Mouse (Mus musculus) CH12.LX (cell line): Measurements from ENCODE around the gene Olfr286. TPM values are rescaled to one million over a fixed set of nuclear protein-coding genes. Genes with fewer than 3 reads are reported as not detected.

ENCODE experiments used
- DNase-seq: peaks from one replicate; pipeline ENCODE4 v3.0.0-alpha.2; 2013; ENCODE audit errors: extremely low read depth
- H3K27ac ChIP-seq: 2 replicates; pipeline ENCODE4 v1.5.1; 2012; ENCODE audit warnings: low read depth, mild to moderate bottlenecking, control low read depth, moderate library complexity; ENCODE audit not compliant: insufficient read depth
- H3K27me3 ChIP-seq: replicated peaks from 2 replicates; pipeline ENCODE3; 2012; ENCODE audit warnings: inconsistent platforms
- H3K36me3 ChIP-seq, 2 experiments: replicated peaks in 1 of 2; 2 replicates each; pipeline versions ENCODE3 to v1.6.1; 2012; ENCODE audit warnings: inconsistent platforms in 1 of 2, low read length in 1 of 2, mild to moderate bottlenecking in 1 of 2, mixed read lengths in 1 of 2, moderate library complexity in 1 of 2; ENCODE audit not compliant: control insufficient read depth in 1 of 2, insufficient read depth in 1 of 2
- H3K4me1 ChIP-seq, 2 experiments: 2 replicates each; pipeline ENCODE4 v1.6.1; 2012; ENCODE audit warnings: inconsistent platforms in 1 of 2, moderate library complexity in 1 of 2; ENCODE audit not compliant: insufficient read depth in 2 of 2, control insufficient read depth in 1 of 2
- H3K4me2 ChIP-seq: 2 replicates; pipeline ENCODE4 v1.6.1; 2012; ENCODE audit warnings: low read depth, mild to moderate bottlenecking, control low read depth; ENCODE audit not compliant: poor library complexity, insufficient read depth, severe bottlenecking
- H3K4me3 ChIP-seq, 3 experiments: fragments of 150-350 bp in 1 of 3; sonication (generic) in 1 of 3; replicated peaks in 1 of 3; 2 replicates each; pipeline versions ENCODE3 to v1.5.1; 2011 to 2012; ENCODE audit warnings: low read depth in 2 of 3, low read length in 2 of 3, mild to moderate bottlenecking in 2 of 3, moderate library complexity in 2 of 3, control low read depth in 1 of 3, improper control_type of control experiment in 1 of 3, inconsistent platforms in 1 of 3, mixed read lengths in 1 of 3; ENCODE audit not compliant: poor library complexity in 1 of 3
- H3K79me2 ChIP-seq: replicated peaks from 2 replicates; pipeline ENCODE4 v1.6.1; 2012; ENCODE audit warnings: mild to moderate bottlenecking, moderate library complexity; ENCODE audit not compliant: control insufficient read depth, poor library complexity, insufficient read depth, severe bottlenecking; ENCODE audit errors: extremely low read depth
- H3K9ac ChIP-seq: 2 replicates; pipeline ENCODE4 v1.6.1; 2012; ENCODE audit warnings: low read depth, mild to moderate bottlenecking, control low read depth, moderate library complexity; ENCODE audit not compliant: insufficient read depth
- H3K9me3 ChIP-seq: replicated peaks from 2 replicates; pipeline ENCODE3; 2012; ENCODE audit warnings: low read length, inconsistent platforms, mixed read lengths
- BHLHE40 ChIP-seq: IDR thresholded peaks from 2 replicates; pipeline ENCODE4 v1.6.1; 2011; ENCODE audit warnings: mild to moderate bottlenecking, low read depth, low read length, improper control_type of control experiment
- CHD1 ChIP-seq: IDR thresholded peaks from 2 replicates; pipeline ENCODE4 v1.6.1; 2012; ENCODE audit warnings: low read depth, low read length, improper control_type of control experiment, inconsistent platforms
- CHD2 ChIP-seq: IDR thresholded peaks from 2 replicates; pipeline ENCODE4 v1.6.1; 2011; ENCODE audit warnings: low read length, improper control_type of control experiment
- CTCF ChIP-seq, 2 experiments: IDR thresholded peaks in 1 of 2; conservative IDR thresholded peaks in 1 of 2; 2 replicates each; pipeline ENCODE4 v1.5.1; 2011 to 2012; ENCODE audit warnings: low read depth in 2 of 2, low read length in 2 of 2, improper control_type of control experiment in 1 of 2, inconsistent platforms in 1 of 2, mild to moderate bottlenecking in 1 of 2, moderate library complexity in 1 of 2
- E2F4 ChIP-seq: IDR thresholded peaks from 2 replicates; pipeline ENCODE4 v1.6.1; 2011; ENCODE audit warnings: low read depth, low read length, improper control_type of control experiment; ENCODE audit not compliant: insufficient replicate concordance
- EP300 ChIP-seq: IDR thresholded peaks from 2 replicates; pipeline ENCODE4 v1.6.1; 2011; ENCODE audit warnings: low read length, improper control_type of control experiment
- HCFC1 ChIP-seq: IDR thresholded peaks from 2 replicates; pipeline ENCODE4 v1.6.1; 2012; ENCODE audit warnings: low read depth, mild to moderate bottlenecking, inconsistent platforms, low read length, improper control_type of control experiment
- IRF4 ChIP-seq: IDR thresholded peaks from 2 replicates; pipeline ENCODE4 v1.6.1; 2014; ENCODE audit warnings: low read depth, mild to moderate bottlenecking, inconsistent platforms, low read length, improper control_type of control experiment
- KAT2A ChIP-seq: IDR thresholded peaks from 2 replicates; pipeline ENCODE4 v1.6.1; 2012; ENCODE audit warnings: low read length, improper control_type of control experiment, inconsistent platforms; ENCODE audit not compliant: insufficient replicate concordance
- MAFK ChIP-seq: IDR thresholded peaks from 2 replicates; pipeline ENCODE4 v1.6.1; 2011; ENCODE audit warnings: low read length, improper control_type of control experiment; ENCODE audit not compliant: insufficient replicate concordance
- MAZ ChIP-seq: IDR thresholded peaks from 2 replicates; pipeline ENCODE4 v1.6.1; 2012; ENCODE audit warnings: low read depth, mild to moderate bottlenecking, inconsistent platforms, low read length, improper control_type of control experiment, moderate library complexity
- MEF2A ChIP-seq: IDR thresholded peaks from 2 replicates; pipeline ENCODE4 v1.6.1; 2014; ENCODE audit warnings: low read depth, mild to moderate bottlenecking, inconsistent platforms, low read length, improper control_type of control experiment, borderline replicate concordance
- MYC ChIP-seq: IDR thresholded peaks from 2 replicates; pipeline ENCODE4 v1.6.1; 2011; ENCODE audit warnings: low read depth, mild to moderate bottlenecking, improper control_type of control experiment, low read length
- NRF1 ChIP-seq: IDR thresholded peaks from 2 replicates; pipeline ENCODE4 v1.6.1; 2014; ENCODE audit warnings: low read depth, mild to moderate bottlenecking, inconsistent platforms, low read length, improper control_type of control experiment, moderate library complexity
- RAD21 ChIP-seq: IDR thresholded peaks from 2 replicates; pipeline ENCODE4 v1.6.1; 2011; ENCODE audit warnings: low read depth, mild to moderate bottlenecking, low read length, improper control_type of control experiment, moderate library complexity
- SIN3A ChIP-seq: IDR thresholded peaks from 2 replicates; pipeline ENCODE4 v1.6.1; 2012; ENCODE audit warnings: low read length, improper control_type of control experiment, inconsistent platforms
- SMC3 ChIP-seq: IDR thresholded peaks from 2 replicates; pipeline ENCODE4 v1.6.1; 2011; ENCODE audit warnings: low read depth, low read length, improper control_type of control experiment
- UBTF ChIP-seq: IDR thresholded peaks from 2 replicates; pipeline ENCODE4 v1.6.1; 2012; ENCODE audit warnings: low read depth, mild to moderate bottlenecking, inconsistent platforms, low read length, improper control_type of control experiment, moderate library complexity
- USF2 ChIP-seq: conservative IDR thresholded peaks from 2 replicates; pipeline ENCODE4 v1.6.1; 2011; ENCODE audit warnings: low read depth, low read length, improper control_type of control experiment
- dilution Hi-C: fragments of 300-500 bp; cut with MboI; formaldehyde crosslinking; loops from 2 replicates; pipeline ENCODE4 v1.14.3; 2020; ENCODE audit warnings: low sequenced_read_pairs; ENCODE audit not compliant: extremely low pct_unique_long_range_greater_than_20kb, extremely low pct_ligation_motif_present
- in situ Hi-C: fragments of 300-500 bp; cut with MboI; formaldehyde crosslinking; loops from 3 replicates; pipeline ENCODE4 v1.14.3; 2019; ENCODE audit warnings: low sequenced_read_pairs, low pct_ligation_motif_present, low pct_unique_long_range_greater_than_20kb, mixed read lengths
- polyA plus RNA-seq: library from polyadenylated mRNA; unstranded; fragments of >175 nt; gene quantifications from 2 replicates; pipeline ENCODE4 v1.2.1, GENCODE M21; 2012; ENCODE audit warnings: low read depth; ENCODE audit not compliant: insufficient read length
- total RNA-seq, 2 experiments: library from RNA; depleted of rRNA; stranded (reverse); fragments of 300-350 nt in 1 of 2; fragments of >200 nt in 1 of 2; gene quantifications; 2 replicates each; pipeline ENCODE4 v1.2.3; 2012 to 2014

Gene Olfr286
- total and polyA plus RNA-seq, 3 experiments, result not detected

- Histone ChIP-seq H3K36me3 (no peaks in the 10 kb centered on the region), H3K9me3 (no peaks in the 10 kb centered on the region), H3K79me2 (no peaks in the 10 kb centered on the region), H3K27ac (no peak overlapping the region), H3K9ac (peak overlapping the region; percentile 4; the same call in 1 of the 2 replicates), H3K4me1 (peaks cover 0 to 19% of the 10 kb centered on the region in 2 experiments; a peak in 2 of 4 replicates), H3K4me3 (peak overlapping the region; percentile 58 to 59 (median 59)), H3K4me2 (peak overlapping the region; percentile 88), H3K27me3 (peaks cover 88% of the 10 kb centered on the region)
- DNase-seq, result no peak
- TF ChIP-seq MYC, result no peak
- TF ChIP-seq SIN3A, result no peak
- TF ChIP-seq E2F4, result no peak
- TF ChIP-seq RAD21, result no peak
- TF ChIP-seq USF2, result no peak
- TF ChIP-seq MAFK, result no peak
- no peak for TF ChIP-seq MAZ
- no peak for TF ChIP-seq CHD1
- no peak for TF ChIP-seq KAT2A
- no peak for TF ChIP-seq UBTF
- no peak for TF ChIP-seq EP300
- TF ChIP-seq NRF1, result no peak
- TF ChIP-seq MEF2A, result no peak
- no peak for TF ChIP-seq BHLHE40
- TF ChIP-seq SMC3, result no peak
- no peak for TF ChIP-seq HCFC1
- TF ChIP-seq CHD2, result no peak
- TF ChIP-seq IRF4, result no peak
- TF ChIP-seq CTCF (conservative IDR thresholded peaks at IDR 0.05 in 1 of 2, IDR thresholded peaks at IDR 0.05 in 1 of 2; ENCODE audit: low read depth in 2 of 2, low read length in 2 of 2), result no peak
- dilution Hi-C loops, result no loop called here
- in situ Hi-C loops, result loop anchor here (10.0 kb wide), 3 partner anchors 204 to 324 kb away; partner anchors contain the start of gene Olfr283
Measured at GRCm38 (mm10) chr15:98180567-98181131, 53.6 kb downstream of the Olfr286 start.

GRCm38 (mm10) chr15:98177320-98177719 is 56.9 kb downstream of the Olfr286 start:
- Histone ChIP-seq H3K36me3 (no peaks in the 10 kb centered on the region), H3K27ac (no peak overlapping the region), H3K9me3 (no peaks in the 10 kb centered on the region), H3K4me3 (no peak overlapping the region), H3K4me1 (peaks cover 0 to 17% of the 10 kb centered on the region in 2 experiments; a peak in 2 of 4 replicates), H3K79me2 (no peaks in the 10 kb centered on the region), H3K9ac (no peak overlapping the region), H3K4me2 (no peak overlapping the region), H3K27me3 (peaks cover 81% of the 10 kb centered on the region)
- dilution Hi-C loops (no loop called here), in situ Hi-C loops (no loop called here)
- no peak for DNase-seq
- TF ChIP-seq SMC3 (no peak), CHD2 (peak; percentile 94)

Other genes with a start within 250 kb of the Olfr286 start
- gene Col2a1, start 229.8 kb downstream of the Olfr286 start, total RNA-seq (2012; rRNA removed), result 0.08 and 0.13 TPM in 2 replicates
- not detected in 2 replicates for gene Col2a1, start 229.8 kb downstream of the Olfr286 start, total RNA-seq (2014; rRNA removed)
- gene Col2a1, start 229.8 kb downstream of the Olfr286 start, polyA plus RNA-seq, result 0.06 and 0.15 TPM in 2 replicates
- gene Pfkm, start 141.9 kb downstream of the Olfr286 start, total RNA-seq (2012; rRNA removed), result 23.8 and 29.6 TPM in 2 replicates
- 21.1 and 23.5 TPM in 2 replicates for gene Pfkm, start 141.9 kb downstream of the Olfr286 start, total RNA-seq (2014; rRNA removed)
- 37.9 and 39.2 TPM in 2 replicates for gene Pfkm, start 141.9 kb downstream of the Olfr286 start, polyA plus RNA-seq
- gene Senp1, start 140.7 kb downstream of the Olfr286 start, total RNA-seq (2012; rRNA removed), result 14.9 and 17.1 TPM in 2 replicates
- 21.7 and 23.3 TPM in 2 replicates for gene Senp1, start 140.7 kb downstream of the Olfr286 start, total RNA-seq (2014; rRNA removed)
- gene Senp1, start 140.7 kb downstream of the Olfr286 start, polyA plus RNA-seq, result 32.3 and 38.5 TPM in 2 replicates
- 20.5 and 22.6 TPM in 2 replicates for gene Asb8, start 68.8 kb downstream of the Olfr286 start, total RNA-seq (2012; rRNA removed)
- 31.1 and 32.5 TPM in 2 replicates for gene Asb8, start 68.8 kb downstream of the Olfr286 start, total RNA-seq (2014; rRNA removed)
- 24.7 and 27.7 TPM in 2 replicates for gene Asb8, start 68.8 kb downstream of the Olfr286 start, polyA plus RNA-seq
- gene Ccdc184, start 67.3 kb downstream of the Olfr286 start, total RNA-seq (2012; rRNA removed), result 0.04 TPM in 1 of 2 replicates, not detected in the other
- gene Ccdc184, start 67.3 kb downstream of the Olfr286 start, total RNA-seq (2014; rRNA removed), result not detected in 2 replicates
- 0.08 and 0.17 TPM in 2 replicates for gene Ccdc184, start 67.3 kb downstream of the Olfr286 start, polyA plus RNA-seq
- not detected in 2 replicates for gene Olfr288, start 38.9 kb downstream of the Olfr286 start, total RNA-seq (2012; rRNA removed)
- gene Olfr288, start 38.9 kb downstream of the Olfr286 start, total RNA-seq (2014; rRNA removed), result not detected in 2 replicates
- not detected in 2 replicates for gene Olfr288, start 38.9 kb downstream of the Olfr286 start, polyA plus RNA-seq
- not detected in 2 replicates for gene Gm44579, start 13.5 kb downstream of the Olfr286 start, total RNA-seq (2012; rRNA removed)
- not detected in 2 replicates for gene Gm44579, start 13.5 kb downstream of the Olfr286 start, total RNA-seq (2014; rRNA removed)
- gene Gm44579, start 13.5 kb downstream of the Olfr286 start, polyA plus RNA-seq, result not detected in 2 replicates
- gene Olfr287, start 13.4 kb downstream of the Olfr286 start, total RNA-seq (2012; rRNA removed), result not detected in 2 replicates
- gene Olfr287, start 13.4 kb downstream of the Olfr286 start, total RNA-seq (2014; rRNA removed), result not detected in 2 replicates
- not detected in 2 replicates for gene Olfr287, start 13.4 kb downstream of the Olfr286 start, polyA plus RNA-seq
- not detected in 2 replicates for gene H1fnt, start 22.8 kb upstream of the Olfr286 start, total RNA-seq (2012; rRNA removed)
- gene H1fnt, start 22.8 kb upstream of the Olfr286 start, total RNA-seq (2014; rRNA removed), result not detected in 2 replicates
- gene H1fnt, start 22.8 kb upstream of the Olfr286 start, polyA plus RNA-seq, result not detected in 2 replicates
- gene Zfp641, start 61.7 kb upstream of the Olfr286 start, total RNA-seq (2012; rRNA removed), result 0.04 TPM in 1 of 2 replicates, not detected in the other
- not detected in 2 replicates for gene Zfp641, start 61.7 kb upstream of the Olfr286 start, total RNA-seq (2014; rRNA removed)
- gene Zfp641, start 61.7 kb upstream of the Olfr286 start, polyA plus RNA-seq, result not detected in 2 replicates
- not detected in 2 replicates for gene Olfr285, start 82.9 kb upstream of the Olfr286 start, total RNA-seq (2012; rRNA removed)
- gene Olfr285, start 82.9 kb upstream of the Olfr286 start, total RNA-seq (2014; rRNA removed), result not detected in 2 replicates
- not detected in 2 replicates for gene Olfr285, start 82.9 kb upstream of the Olfr286 start, polyA plus RNA-seq
- not detected in 2 replicates for gene Olfr284, start 106.5 kb upstream of the Olfr286 start, total RNA-seq (2012; rRNA removed)
- gene Olfr284, start 106.5 kb upstream of the Olfr286 start, total RNA-seq (2014; rRNA removed), result not detected in 2 replicates
- gene Olfr284, start 106.5 kb upstream of the Olfr286 start, polyA plus RNA-seq, result not detected in 2 replicates
- gene Olfr283, start 146.5 kb upstream of the Olfr286 start, total RNA-seq (2012; rRNA removed), result not detected in 2 replicates
- gene Olfr283, start 146.5 kb upstream of the Olfr286 start, total RNA-seq (2014; rRNA removed), result not detected in 2 replicates
- gene Olfr283, start 146.5 kb upstream of the Olfr286 start, polyA plus RNA-seq, result not detected in 2 replicates
- gene Olfr282, start 196.8 kb upstream of the Olfr286 start, total RNA-seq (2012; rRNA removed), result not detected in 2 replicates
- gene Olfr282, start 196.8 kb upstream of the Olfr286 start, total RNA-seq (2014; rRNA removed), result not detected in 2 replicates
- not detected in 2 replicates for gene Olfr282, start 196.8 kb upstream of the Olfr286 start, polyA plus RNA-seq
- not detected in 2 replicates for gene Olfr281, start 218.1 kb upstream of the Olfr286 start, total RNA-seq (2012; rRNA removed)
- not detected in 2 replicates for gene Olfr281, start 218.1 kb upstream of the Olfr286 start, total RNA-seq (2014; rRNA removed)
- not detected in 2 replicates for gene Olfr281, start 218.1 kb upstream of the Olfr286 start, polyA plus RNA-seq
- gene OR5BS1P, start 235.4 kb upstream of the Olfr286 start, total RNA-seq (2012; rRNA removed), result not detected in 2 replicates
- not detected in 2 replicates for gene OR5BS1P, start 235.4 kb upstream of the Olfr286 start, total RNA-seq (2014; rRNA removed)
- gene OR5BS1P, start 235.4 kb upstream of the Olfr286 start, polyA plus RNA-seq, result not detected in 2 replicates
- gene Lalba, start 248.3 kb upstream of the Olfr286 start, total RNA-seq (2012; rRNA removed), result not detected in 2 replicates
- gene Lalba, start 248.3 kb upstream of the Olfr286 start, total RNA-seq (2014; rRNA removed), result not detected in 2 replicates
- not detected in 2 replicates for gene Lalba, start 248.3 kb upstream of the Olfr286 start, polyA plus RNA-seq